In genomic region chr17:31073273-31074052, GRCm38 (mm10) we compare ENCODE assay signal across 8 mouse cellular contexts. TPM values are rescaled to one million over a fixed set of nuclear protein-coding genes. Genes with fewer than 3 reads are reported as not detected.
DNase-seq lines count a peak whose midpoint lies in the region; ATAC-seq and TF ChIP-seq lines count a peak whose summit lies in the region.

No protein-coding gene starts in this region.

- H3K4me3 ChIP-seq in E14TG2a.4 (replicated peaks; ENCODE audit: low read length) = peak overlapping the region; percentile 41
- peak overlapping the region; percentile 35 for H3K4me3 ChIP-seq in forebrain, embryonic 15.5 days
- H3K4me3 ChIP-seq in layer of hippocampus, adult 2 months = peak overlapping the region; percentile 48
- H3K4me3 ChIP-seq in lung, adult 2 months (replicated peaks; ENCODE audit: extremely low read depth, low read depth, low read length) = no peak overlapping the region
- peak overlapping the region; percentile 36 for H3K4me3 ChIP-seq in neural tube, embryonic 15.5 days (replicated peaks)

- TF ChIP-seq CTCF in E14TG2a.4 (conservative IDR thresholded peaks at IDR 0.05; ENCODE audit: low read length) = no peak
- no peak for TF ChIP-seq CTCF in layer of hippocampus, adult 2 months (conservative IDR thresholded peaks at IDR 0.05)
- no peak for TF ChIP-seq CTCF in lung, adult 2 months (IDR thresholded peaks at IDR 0.05; ENCODE audit: insufficient read depth, low read length)

- H3K4me2 ChIP-seq in forebrain, embryonic 15.5 days (replicated peaks) = peak overlapping the region; percentile 52
- H3K4me2 ChIP-seq in neural tube, embryonic 15.5 days = peak overlapping the region; percentile 61

- peak overlapping the region; percentile 69 for H3K27ac ChIP-seq in forebrain, embryonic 15.5 days (replicated peaks)
- H3K27ac ChIP-seq in layer of hippocampus, adult 2 months = peak overlapping the region; percentile 88
- H3K27ac ChIP-seq in neural tube, embryonic 15.5 days (replicated peaks) = peak overlapping the region; percentile 88

- TF ChIP-seq POLR2A in lung, adult 2 months (IDR thresholded peaks at IDR 0.05; ENCODE audit: borderline replicate concordance, extremely low read depth, low read depth, low read length) = no peak

- H3K36me3 ChIP-seq in E14TG2a.4 (ENCODE audit: insufficient read depth, low read length) = peaks cover 3% of the 10 kb centered on the region; the same call in 1 of the 2 replicates
- H3K36me3 ChIP-seq in forebrain, embryonic 15.5 days = no peaks in the 10 kb centered on the region
- no peaks in the 10 kb centered on the region for H3K36me3 ChIP-seq in neural tube, embryonic 15.5 days

- peak; percentile 81 for ATAC-seq in forebrain, embryonic 15.5 days (replicated peaks)
- peak; percentile 89 for ATAC-seq in neural tube, embryonic 15.5 days (ENCODE audit: low FRiP score)

- 2% methylated on average over 31 of the region's 31 CpGs for WGBS in forebrain, embryonic 15.5 days
- WGBS in lung, adult 2 months = 5% methylated on average over 31 of the region's 31 CpGs
- 2% methylated on average over 31 of the region's 31 CpGs for WGBS in neural tube, embryonic 15.5 days

- no peaks in the 10 kb centered on the region for H3K9me3 ChIP-seq in E14TG2a.4 (ENCODE audit: low read length)
- H3K9me3 ChIP-seq in forebrain, embryonic 15.5 days = no peaks in the 10 kb centered on the region
- H3K9me3 ChIP-seq in neural tube, embryonic 15.5 days (replicated peaks) = no peaks in the 10 kb centered on the region

- peaks cover 45% of the 10 kb centered on the region for H3K4me1 ChIP-seq in E14TG2a.4 (replicated peaks; ENCODE audit: low read depth, low read length)
- peaks cover 47% of the 10 kb centered on the region for H3K4me1 ChIP-seq in forebrain, embryonic 15.5 days
- peaks cover 34% of the 10 kb centered on the region for H3K4me1 ChIP-seq in lung, adult 2 months (ENCODE audit: control insufficient read depth, insufficient read depth, low read length)
- H3K4me1 ChIP-seq in neural tube, embryonic 15.5 days = peaks cover 71% of the 10 kb centered on the region

- peak; percentile 92 for DNase-seq in cerebellum, adult 11-12 months
- DNase-seq in heart, postnatal 4 days = peak; percentile 72
- peak; percentile 69 to 74 for DNase-seq in layer of hippocampus, adult 2 months (ENCODE audit: low spot score in 2 of 2)
- peak; percentile 74 for DNase-seq in lung, adult 2 months
- DNase-seq in thymus, adult 18-20 months = peak; percentile 94

- peak overlapping the region; percentile 22; the same call in 1 of the 2 replicates for H3K9ac ChIP-seq in forebrain, embryonic 15.5 days (replicated peaks)
- peak overlapping the region; percentile 34; the same call in 1 of the 2 replicates for H3K9ac ChIP-seq in neural tube, embryonic 15.5 days (replicated peaks)

- H3K27me3 ChIP-seq in E14TG2a.4 (ENCODE audit: insufficient read depth, low read length) = peaks cover 13% of the 10 kb centered on the region
- H3K27me3 ChIP-seq in forebrain, embryonic 15.5 days = no peaks in the 10 kb centered on the region
- H3K27me3 ChIP-seq in neural tube, embryonic 15.5 days (replicated peaks) = no peaks in the 10 kb centered on the region

RNA-seq across cellular contexts. Expression of gene Abcg1, which starts 16.0 kb away (rescaled TPM):
- polyA plus RNA-seq in forebrain, embryonic 15.5 days (2015; fragmentation: Nextera tagmentation; extraction: Ambion mirVana) = 20.2 and 20.8 TPM in 2 replicates
- 1 to 10 TPM; 5.3 to 7.8 TPM for total RNA-seq in heart, postnatal 4 days (2021)
- 10 to 100 TPM; 75.7 to 83.3 TPM for total RNA-seq in layer of hippocampus, adult 2 months (2021)
- polyA plus RNA-seq in lung, adult 2 months (2012; rRNA removed) = 53.2 and 57.4 TPM in 2 replicates
- polyA plus RNA-seq in neural tube, embryonic 15.5 days (2015; fragmentation: Nextera tagmentation; extraction: Ambion mirVana) = 18.5 and 19.9 TPM in 2 replicates

RNA-seq across cellular contexts. Expression of gene Tff3, which starts 56.0 kb away (rescaled TPM):
- polyA plus RNA-seq in forebrain, embryonic 15.5 days (2015; fragmentation: Nextera tagmentation; extraction: Ambion mirVana) = 0.39 TPM in 1 of 2 replicates, not detected in the other
- not detected for total RNA-seq in heart, postnatal 4 days (2021)
- not detected for total RNA-seq in layer of hippocampus, adult 2 months (2021)
- 20.4 TPM in 1 of 2 replicates, not detected in the other for polyA plus RNA-seq in lung, adult 2 months (2012; rRNA removed)
- 3.2 and 32.6 TPM in 2 replicates for polyA plus RNA-seq in neural tube, embryonic 15.5 days (2015; fragmentation: Nextera tagmentation; extraction: Ambion mirVana)
